Mouse (Mus musculus): ENCODE data around the gene Drap1. TPM values are rescaled to one million over a fixed set of nuclear protein-coding genes. Genes with fewer than 3 reads are reported as not detected.
A peak's percentile ranks its signal among the peaks of the same experiment; 100 is the strongest.

Drap1 gene
- total RNA-seq, 2 experiments from 2014 or later = 278 to 311 TPM

DNA sequence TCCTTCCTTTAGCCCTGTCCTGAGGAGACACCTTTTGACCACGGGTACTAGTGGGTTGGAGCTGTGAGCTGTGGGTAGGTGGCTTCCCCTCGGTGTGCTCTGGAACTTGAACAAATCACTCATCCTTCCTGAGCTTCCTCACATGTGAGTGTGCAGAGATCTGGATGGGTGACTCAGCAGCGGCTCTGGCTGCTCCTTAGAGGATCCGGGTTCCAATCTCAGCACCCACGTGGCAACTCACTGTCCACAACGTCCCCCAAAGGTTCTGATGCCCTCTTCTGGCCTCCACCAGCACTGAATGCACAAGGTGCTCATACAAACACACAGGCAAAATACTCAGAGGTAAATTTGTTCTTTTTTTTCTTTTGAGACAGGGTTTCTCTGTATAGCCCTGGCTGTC, 27.0 kb upstream of the Drap1 start:
- DNase-seq (ENCODE audit: extremely low spot score in 1 of 2, low spot score in 1 of 2) = no peak

DNA sequence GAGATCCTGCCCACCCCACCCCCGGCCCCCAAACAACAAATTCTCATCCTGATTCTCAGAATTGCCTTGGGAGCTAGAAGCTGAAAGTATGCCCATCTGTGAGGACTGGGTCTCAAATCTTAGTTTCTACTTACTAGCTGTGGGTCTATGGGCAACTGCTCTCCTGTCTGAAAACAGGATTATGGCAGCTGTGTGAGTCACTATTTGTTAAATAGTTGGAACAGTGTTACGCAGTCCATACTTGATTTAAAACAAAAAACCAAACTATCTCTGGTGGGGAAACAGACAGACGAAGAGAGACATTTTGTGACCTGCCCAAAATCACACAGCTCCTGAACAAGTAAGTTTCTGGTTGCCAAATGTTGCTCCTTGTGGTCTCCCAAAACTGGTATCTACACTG, 24.9 kb upstream of the Drap1 start:
- no peak for DNase-seq (ENCODE audit: extremely low spot score in 1 of 2, low spot score in 1 of 2)

DNA sequence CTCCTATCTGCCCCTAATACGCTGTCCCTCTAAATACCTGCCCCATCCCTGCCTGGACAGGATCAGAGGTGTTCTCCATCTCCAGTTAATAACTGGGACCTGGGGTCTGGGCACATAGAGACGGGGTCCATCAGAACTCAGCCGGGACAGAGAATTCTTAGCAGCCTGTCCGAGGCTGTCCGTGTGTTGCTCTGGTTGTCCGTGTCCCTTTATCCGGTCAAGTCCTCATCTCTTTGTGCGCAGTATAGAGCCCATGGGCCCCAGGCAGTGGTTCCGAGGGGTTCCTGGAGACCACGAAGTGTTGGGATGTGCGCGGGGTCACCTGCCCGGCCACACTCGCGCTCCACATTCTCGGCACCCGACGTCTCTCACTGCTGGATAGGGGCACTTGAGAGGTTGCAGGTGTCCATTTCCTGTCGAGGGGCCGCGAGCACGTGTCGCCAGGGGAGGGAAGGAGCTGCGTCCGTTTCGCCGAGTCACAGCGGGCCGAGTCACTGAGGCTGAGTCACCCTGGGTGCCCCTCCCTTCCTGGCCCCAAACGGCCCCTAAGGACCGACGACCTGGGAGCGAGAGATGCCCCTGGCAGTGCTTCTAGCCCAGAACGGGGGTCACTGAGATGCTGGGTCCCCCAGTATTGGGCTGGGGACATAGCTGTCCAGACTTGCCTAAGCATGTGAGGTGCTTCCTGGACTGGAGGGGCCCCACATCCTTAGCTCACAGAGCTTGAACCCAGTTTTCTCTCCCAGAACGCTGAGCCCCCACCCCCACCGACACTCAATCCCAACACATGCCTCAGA, 23.8 kb upstream of the Drap1 start:
- DNase-seq (ENCODE audit: extremely low spot score in 1 of 2, low spot score in 1 of 2) = no peak

DNA sequence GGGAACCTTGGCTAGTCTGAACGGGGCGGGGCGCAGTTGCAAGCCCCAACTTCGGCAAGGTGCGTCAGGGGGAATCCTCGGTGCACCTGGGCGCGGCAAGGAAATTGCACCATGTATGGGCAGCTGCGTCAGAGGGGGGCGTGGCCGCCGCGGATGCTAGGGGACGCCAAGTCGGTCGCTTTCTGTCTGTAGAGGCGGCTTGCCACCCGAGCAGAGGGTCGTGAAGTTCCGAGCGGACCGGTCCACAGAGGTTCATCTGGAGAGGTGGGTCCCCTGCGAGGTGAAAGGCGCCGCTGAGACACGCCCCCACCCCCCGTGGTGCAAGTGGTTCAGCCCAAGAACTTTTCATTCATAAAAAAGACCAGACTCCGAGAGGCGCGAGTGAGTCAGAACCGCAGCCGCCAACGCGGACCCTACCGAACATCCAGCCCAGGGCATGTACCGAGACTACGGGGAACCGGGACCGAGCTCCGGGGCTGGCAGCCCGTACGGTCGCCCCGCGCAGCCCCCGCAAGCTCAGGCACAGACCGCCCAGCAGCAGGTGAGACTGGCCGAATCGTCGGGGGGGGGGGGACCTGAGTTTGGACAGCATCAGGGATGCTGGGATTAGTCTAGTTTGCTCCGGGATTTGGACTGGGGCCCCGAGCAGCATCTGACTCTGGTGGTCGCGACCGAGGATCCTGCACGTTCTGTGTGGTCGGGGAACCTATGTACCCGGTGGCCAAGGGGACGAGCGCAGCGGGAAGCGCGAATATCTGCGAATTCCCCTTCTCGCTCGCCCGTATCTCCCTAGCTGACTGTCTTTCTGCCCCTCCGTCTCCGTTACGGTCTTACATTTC, 23.0 kb upstream of the Drap1 start, which contains the start of gene Fosl1:
Gene Fosl1, plus strand, starts transcription at position 33 of the 839 bp plus-strand sequence.
- DNase-seq (ENCODE audit: extremely low spot score in 1 of 2, low spot score in 1 of 2) = peak in 1 of 2 experiments; percentile 57

DNA sequence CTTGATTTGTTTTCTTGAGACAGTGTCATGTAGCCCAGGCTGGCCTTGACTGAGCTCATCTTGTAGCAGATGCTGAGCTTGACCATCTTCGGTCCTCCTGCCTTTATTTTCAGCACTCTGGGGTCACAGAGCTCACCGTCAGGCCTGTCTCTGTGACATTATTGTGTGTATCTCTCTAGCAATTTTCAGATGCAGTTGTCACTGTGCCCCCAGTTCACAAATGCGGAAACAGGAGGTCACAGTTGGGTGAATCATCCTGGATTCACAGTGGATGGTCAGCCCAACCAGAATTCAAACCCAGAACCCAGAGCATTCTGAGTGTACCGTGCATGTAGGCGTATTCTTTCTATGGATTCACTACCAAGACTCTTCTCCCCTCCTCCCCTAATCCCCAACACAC, 21.0 kb upstream of the Drap1 start:
- DNase-seq (ENCODE audit: extremely low spot score in 1 of 2, low spot score in 1 of 2) = no peak

DNA sequence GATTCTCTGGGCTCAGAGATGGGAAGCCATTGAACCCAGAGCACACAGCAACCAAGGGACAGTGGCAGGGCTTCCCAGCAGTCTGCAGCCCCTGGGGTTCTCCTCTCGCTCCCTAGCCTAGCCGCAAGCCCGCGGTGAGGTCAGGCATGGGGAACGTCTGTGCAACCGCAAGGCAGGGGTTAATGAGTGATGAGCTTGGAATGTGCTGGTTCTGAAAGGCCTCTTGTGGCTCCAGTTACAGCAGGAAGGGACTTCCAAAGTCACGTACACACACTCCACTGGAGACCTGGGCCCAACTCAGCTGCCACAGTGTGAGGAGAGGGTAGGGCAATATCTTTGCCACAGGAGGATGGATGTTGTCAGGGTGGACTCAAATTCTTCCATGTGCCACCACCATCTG, 20.2 kb upstream of the Drap1 start:
- no peak for DNase-seq (ENCODE audit: extremely low spot score in 1 of 2, low spot score in 1 of 2)

DNA sequence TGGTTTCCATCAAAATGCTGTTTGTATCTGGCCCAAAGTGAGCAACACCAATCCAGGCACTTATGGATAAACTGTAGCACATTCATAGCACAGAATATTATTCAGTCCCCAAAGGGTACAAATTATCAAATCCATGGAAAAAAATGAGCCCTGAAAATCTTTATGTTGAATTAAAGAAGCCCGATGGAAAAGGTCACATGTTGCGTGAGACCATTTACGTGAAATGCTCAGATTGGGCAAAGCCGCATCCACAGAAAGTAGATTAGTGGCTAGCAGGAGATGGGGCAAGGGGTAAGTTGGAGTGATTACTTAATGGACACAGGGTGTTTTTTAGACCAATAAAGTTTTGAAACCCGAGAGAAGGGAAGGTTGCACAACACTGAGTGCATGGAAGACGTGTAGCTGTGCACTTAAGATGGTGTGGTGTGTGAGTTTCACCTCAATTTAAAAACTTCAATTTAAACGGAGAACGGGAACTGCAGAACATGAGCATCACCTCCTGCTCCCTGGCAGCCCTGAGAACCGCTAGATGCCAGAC, 19.7 kb upstream of the Drap1 start:
- DNase-seq (ENCODE audit: extremely low spot score in 1 of 2, low spot score in 1 of 2) = no peak

DNA sequence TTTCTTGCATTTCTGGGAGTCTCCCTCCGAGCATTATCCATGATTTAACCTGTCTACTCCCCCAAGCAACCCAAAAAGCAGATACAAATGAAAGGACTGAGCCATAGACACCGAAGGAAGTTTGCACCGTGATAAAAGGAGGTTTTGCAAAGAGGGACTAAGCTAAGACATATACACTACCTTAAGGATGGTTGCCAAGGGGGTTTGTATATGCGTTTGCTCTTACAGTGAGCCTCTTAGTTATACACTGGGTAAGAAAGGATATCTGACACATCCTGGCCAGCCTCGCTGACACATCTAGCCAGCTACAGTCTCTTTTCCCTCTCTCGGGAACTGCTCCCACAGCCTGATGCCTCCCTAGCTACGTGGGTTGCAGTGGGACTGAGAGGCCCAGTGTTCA, 9.2 kb upstream of the Drap1 start:
- no peak for DNase-seq (ENCODE audit: extremely low spot score in 1 of 2, low spot score in 1 of 2)

DNA sequence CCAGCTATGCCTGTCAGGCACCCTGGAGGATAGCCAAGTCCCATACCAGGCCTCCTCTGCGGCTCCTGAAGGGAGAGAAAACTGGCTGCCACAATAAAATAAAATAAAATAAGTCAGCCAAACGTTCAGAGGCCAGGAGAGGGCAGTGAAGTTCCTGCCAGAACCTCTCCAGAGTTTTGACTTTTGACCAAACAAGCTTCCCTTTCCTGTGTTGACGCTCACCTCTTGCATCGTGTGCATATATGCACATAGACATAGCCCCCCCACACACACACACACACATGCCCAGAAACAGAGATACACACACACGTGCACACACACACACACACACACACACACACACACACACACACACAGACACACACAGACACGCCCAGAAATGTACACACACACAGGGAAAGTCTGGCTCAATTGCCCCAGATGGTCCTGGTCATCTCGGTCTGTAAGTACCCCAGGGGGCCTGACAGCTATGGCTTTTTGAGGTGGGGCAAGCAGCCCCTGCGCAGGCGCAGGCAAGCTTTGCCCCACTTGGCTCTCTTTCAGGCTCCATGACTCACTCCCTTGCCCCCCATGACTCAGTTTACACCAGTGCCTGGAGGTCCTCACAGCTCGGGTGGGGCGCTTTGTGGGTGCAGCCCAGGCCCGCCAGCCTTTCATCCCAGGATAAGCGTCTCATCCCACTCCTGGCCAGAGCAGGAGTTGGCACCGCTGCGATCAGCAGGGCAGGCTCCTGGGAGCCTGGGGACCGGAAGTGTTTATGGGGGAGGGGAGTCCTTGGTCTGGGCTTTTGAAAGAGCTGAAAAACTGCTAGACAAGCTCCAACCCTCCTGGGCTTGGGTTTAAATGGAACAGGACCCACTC, 8.4 kb upstream of the Drap1 start:
- DNase-seq (ENCODE audit: extremely low spot score in 1 of 2, low spot score in 1 of 2) = no peak

DNA sequence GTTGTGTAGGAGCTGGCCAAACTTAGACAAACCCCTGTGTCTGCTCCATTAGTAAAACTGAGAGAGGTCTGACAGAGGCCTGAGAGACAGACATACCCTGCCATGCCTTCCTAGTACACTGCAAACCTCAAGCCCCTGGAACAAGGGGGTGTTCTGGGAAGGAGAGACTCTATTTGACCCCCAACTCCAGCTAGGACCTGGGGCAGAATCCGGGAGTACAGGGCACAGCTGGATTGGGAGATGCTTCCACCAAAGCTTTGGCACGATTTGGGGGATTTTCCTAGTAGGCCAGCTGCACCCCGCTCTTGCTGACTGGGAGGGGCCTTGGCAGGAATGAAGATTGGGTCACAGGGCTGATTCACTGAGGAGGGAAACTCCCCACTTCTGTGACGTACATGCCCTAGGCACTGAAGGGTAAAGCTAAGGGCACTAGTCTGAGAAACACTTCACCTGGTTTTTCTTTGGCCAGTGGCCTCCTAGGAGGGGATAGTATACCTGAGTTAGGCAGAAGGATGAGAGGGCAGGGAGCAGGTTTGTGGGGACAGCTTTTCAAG, 7.2 kb upstream of the Drap1 start:
- DNase-seq (ENCODE audit: extremely low spot score in 1 of 2, low spot score in 1 of 2) = no peak

DNA sequence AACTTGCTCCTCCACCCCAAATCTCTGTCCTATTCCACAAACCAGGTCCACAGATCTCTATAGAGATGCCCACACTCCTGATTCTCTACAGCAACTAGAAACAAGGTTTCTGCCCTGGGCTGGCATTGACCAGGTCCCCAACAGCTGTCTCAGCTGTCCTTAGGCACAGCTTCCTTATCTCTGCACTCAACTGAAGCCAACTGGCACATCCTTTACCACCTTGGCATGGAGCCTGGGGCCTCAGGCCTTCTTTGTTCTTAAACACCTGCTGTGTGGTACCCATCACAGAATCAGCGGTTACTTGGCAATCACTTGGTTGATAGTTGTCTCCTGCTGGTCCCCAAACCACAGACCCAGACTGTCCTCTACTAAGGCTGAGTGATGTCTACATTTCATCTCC, 5.6 kb upstream of the Drap1 start:
- no peak for DNase-seq (ENCODE audit: extremely low spot score in 1 of 2, low spot score in 1 of 2)

DNA sequence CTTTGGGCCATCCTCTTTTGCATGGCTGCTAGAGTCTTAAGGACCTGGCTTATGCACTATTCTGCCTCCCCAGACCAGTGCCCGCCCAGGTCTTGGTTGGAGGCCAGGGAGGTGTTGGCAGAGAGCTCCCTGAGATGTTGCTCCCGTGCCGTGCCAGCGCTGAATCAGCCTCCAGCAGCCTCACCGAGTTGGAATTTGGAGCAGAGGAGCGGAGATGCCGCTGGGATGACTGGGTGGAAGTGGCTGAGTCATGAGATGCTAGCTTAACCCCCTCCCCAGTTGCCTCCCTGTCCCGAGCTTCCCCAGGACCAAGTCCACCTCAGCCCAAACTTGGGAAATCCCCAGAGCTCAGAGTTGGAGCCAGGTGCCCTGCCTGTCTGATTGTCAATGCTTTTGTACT, 5.0 kb upstream of the Drap1 start:
- no peak for DNase-seq (ENCODE audit: extremely low spot score in 1 of 2, low spot score in 1 of 2)

DNA sequence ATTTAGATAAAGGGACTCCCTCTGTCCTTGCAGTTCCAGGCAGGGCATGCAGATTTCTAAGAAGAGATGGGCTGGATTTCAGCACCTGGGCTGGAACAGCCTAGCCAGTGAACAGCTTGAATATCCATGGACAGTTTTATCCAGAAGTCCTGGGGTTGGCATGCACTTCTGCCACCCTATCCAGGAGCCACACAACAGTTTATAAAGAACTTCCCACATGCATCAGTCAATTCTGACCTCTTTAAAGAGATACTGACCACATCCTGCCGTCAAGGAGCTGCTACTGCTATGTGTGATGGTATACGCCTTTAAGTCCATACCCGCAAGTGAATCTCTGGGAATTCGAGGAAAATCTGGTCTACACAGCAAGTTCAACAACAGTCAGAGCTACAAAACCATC, 4.4 kb upstream of the Drap1 start:
- DNase-seq (ENCODE audit: extremely low spot score in 1 of 2, low spot score in 1 of 2) = no peak

DNA sequence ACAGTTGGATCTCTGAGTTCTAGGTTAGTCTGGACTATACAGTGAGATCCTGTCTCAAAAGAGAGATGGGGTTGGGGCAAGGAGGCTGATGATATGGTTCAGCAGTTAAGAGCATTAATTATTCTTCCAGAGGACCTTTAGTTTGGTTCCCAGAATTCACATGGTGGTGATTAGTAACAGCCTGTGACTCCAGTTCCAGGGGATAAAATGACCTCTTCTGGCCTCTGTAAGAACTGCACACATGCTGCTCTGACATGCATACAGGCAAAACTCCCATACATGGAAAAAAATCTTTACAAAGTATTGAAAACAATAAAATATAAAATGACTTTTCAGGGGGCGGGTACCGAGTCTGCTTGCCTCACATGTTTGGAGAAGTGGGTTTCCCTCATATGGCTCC, 3.3 kb upstream of the Drap1 start:
- no peak for DNase-seq (ENCODE audit: extremely low spot score in 1 of 2, low spot score in 1 of 2)

DNA sequence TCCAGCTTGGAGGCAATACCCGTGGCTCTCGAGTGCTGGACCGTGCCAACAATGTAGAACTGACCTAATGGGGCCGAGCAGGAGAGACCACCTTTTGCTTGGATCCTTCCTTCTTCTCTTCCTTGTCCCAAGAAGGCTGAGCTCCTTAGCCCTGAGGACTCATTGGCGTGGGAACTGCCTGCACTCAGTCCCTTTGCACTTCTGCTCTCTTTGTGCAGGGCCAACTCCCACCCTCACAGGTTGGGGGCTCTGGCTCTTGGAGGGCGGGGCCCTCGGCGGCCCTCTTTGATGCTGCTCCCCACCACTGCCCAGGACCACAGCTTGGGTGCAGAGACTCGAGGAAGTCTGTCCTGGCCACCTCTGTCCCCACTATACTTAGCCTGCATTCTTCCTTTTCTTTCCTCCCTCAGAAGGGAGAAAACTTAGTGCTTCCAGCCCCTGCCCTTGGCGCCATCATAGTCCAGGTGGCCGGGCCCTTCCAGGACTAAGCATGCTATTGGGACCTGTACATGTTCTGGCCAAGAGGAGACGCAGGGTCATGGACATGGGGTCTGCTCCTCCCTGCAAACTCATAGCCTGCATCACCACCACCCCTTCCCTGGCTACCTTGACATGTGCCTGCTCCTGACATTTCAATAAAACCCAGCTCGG, 2.0 kb upstream of the Drap1 start:
- no peak for DNase-seq (ENCODE audit: extremely low spot score in 1 of 2, low spot score in 1 of 2)

DNA sequence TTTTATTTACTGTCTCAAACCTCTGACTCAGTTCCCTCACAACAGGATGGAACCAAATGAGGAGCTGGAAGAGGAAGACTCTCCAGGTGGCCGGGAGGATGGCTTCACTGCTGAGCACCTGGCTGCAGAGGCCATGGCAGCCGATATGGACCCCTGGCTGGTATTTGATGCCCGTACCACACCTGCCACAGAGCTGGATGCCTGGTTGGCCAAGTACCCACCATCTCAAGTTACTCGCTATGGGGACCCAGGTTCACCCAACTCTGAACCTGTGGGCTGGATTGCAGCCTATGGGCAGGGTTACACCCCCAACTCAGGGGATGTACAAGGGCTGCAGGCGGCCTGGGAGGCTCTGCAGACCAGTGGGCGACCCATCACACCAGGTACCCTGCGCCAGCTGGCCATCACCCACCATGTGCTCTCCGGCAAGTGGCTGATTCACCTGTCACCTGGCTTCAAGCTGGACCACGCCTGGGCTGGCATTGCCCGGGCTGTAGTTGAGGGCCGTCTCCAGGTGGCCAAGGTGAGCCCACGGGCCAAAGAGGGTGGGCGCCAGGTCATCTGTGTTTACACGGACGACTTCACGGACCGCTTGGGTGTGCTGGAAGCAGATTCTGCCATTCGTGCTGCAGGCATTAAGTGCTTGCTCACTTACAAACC, 1.3 kb upstream of the Drap1 start:
- DNase-seq (ENCODE audit: extremely low spot score in 1 of 2, low spot score in 1 of 2) = no peak

DNA sequence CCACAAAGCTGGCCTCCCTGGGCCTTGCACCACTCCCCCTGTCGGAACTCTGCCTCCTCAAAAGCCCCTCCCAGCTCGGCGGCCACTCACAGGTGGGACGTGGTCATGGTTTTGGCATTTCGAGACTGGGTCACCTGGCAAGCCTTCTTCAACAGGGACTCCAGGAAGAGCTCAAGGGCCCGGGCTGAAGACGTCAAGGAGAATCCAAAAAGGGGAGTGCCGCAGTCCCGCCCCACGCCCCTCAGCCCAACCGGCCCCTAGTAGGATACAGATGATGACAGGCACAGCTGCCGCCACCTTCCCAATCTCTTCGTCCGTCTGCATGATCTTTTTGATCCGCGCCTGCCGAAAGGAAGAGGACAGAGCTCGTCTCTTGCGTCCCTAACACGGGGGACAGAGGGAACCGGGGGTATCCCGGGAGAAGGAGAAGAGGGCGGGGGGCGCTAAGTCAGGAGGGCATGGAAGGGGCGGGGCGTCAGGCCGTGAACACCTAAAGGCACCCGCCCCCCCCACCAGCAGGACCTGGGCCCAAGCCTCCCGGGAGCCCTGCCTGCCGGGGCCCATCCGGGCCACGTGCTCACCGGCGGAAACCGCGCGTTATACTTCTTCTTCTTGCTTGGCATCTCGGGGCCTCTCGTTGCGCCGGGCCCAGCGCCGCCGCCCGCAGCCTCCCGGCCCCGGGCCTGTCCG, 542 bp downstream of the Drap1 start:
- peak in 1 of 2 experiments; percentile 59 for DNase-seq (ENCODE audit: extremely low spot score in 1 of 2, low spot score in 1 of 2)

DNA sequence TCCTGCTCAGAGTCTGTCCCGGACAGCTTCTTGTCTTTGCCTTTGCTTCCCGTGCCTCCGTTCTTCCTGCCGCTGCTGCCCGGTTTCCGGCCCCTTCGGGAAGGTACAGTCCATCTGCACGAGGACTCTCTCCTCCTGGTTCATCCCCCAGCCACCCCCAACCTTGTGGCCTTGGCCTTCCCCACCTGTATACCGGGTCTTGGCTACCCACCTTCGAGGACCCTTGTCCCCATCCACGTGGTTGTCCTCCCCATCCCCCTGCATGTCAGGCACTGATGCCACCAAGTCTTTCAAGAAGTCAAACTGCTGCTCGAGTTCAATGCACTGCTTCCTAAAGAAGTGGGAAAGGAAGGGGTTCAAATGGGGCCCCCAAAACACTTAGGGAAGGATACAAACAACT, 1.2 kb downstream of the Drap1 start:
- no peak for DNase-seq (ENCODE audit: extremely low spot score in 1 of 2, low spot score in 1 of 2)

Data from layer of hippocampus, postnatal 25 days (tissue).